Mouse (Mus musculus) hindbrain, embryonic 13.5 days (tissue): ENCODE results near the gene Foxn4. TPM values are rescaled to one million over a fixed set of nuclear protein-coding genes. Genes with fewer than 3 reads are reported as not detected.

Experiments
- ATAC-seq: fragments of 200-750 bp; cut with Nextera tagmentation; 2 replicates; pipeline ENCODE4 v1.8.0; 2017; ENCODE audit warnings: moderate TSS enrichment; ENCODE audit not compliant: low FRiP score
- H3K27ac ChIP-seq: fragments of 300-500 bp; sonication (generic); 2 replicates; pipeline ENCODE4 v1.5.1; 2015; ENCODE audit warnings: inconsistent platforms, mild to moderate bottlenecking, moderate library complexity
- H3K27me3 ChIP-seq: fragments of 300-500 bp; sonication (generic); 2 replicates; pipeline ENCODE4 v1.6.1; 2015; ENCODE audit warnings: mild to moderate bottlenecking, inconsistent platforms
- H3K36me3 ChIP-seq: fragments of 300-500 bp; sonication (generic); 2 replicates; pipeline ENCODE4 v1.6.1; 2015; ENCODE audit warnings: mild to moderate bottlenecking, inconsistent platforms
- H3K4me1 ChIP-seq: fragments of 300-500 bp; sonication (generic); replicated peaks from 2 replicates; pipeline ENCODE4 v1.6.1; 2015; ENCODE audit warnings: inconsistent platforms
- H3K4me2 ChIP-seq: fragments of 300-500 bp; sonication (generic); 2 replicates; pipeline ENCODE4 v1.6.1; 2015; ENCODE audit warnings: inconsistent platforms, mild to moderate bottlenecking, moderate library complexity
- H3K4me3 ChIP-seq: fragments of 300-500 bp; sonication (generic); 2 replicates; pipeline ENCODE4 v1.5.1; 2015; ENCODE audit warnings: mild to moderate bottlenecking, inconsistent platforms
- H3K9ac ChIP-seq: fragments of 300-500 bp; sonication (generic); 2 replicates; pipeline ENCODE4 v1.6.1; 2015; ENCODE audit warnings: mild to moderate bottlenecking, inconsistent platforms
- H3K9me3 ChIP-seq: fragments of 300-500 bp; sonication (generic); 2 replicates; pipeline ENCODE4 v1.6.1; 2016; ENCODE audit warnings: inconsistent platforms
- WGBS: fragments of 180-500 bp; shearing (Covaris S2); methylation state at CpG from one replicate; pipeline ENCODE4 v1.1.7; 2015; 5-methylcytosine and 5-hydroxymethylcytosine counted together
- polyA plus RNA-seq: library from polyadenylated mRNA; unstranded; fragments of >200 nt; fragmentation: Nextera tagmentation; extraction: Ambion mirVana; gene quantifications from 2 replicates; pipeline ENCODE4 v1.2.1, GENCODE M21; 2015

The Foxn4 gene
- polyA plus RNA-seq, 1 experiment from 2014 or later, result 1.0 TPM

DNA sequence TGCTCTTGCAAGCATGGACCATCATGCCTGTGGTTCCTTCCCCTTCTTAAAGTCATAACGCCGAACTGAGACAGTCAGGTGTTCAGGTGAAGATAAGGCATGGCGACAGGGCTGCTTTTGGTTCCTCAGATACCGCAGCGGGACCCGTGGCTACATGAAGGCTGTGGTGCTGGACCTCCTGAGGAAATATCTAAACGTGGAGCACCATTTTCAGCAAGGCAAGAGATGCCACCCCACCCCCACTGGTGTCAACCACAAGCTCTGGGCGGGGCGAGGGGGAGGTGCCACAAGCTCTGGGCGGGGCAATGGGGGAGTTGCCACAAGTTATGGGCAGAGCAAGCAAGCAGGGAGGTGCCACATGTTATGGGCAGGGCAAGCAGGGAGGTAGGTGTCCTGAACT, 60.4 kb downstream of the Foxn4 start:
- WGBS, result 77% methylated on average over 10 of the region's 10 CpGs
- ATAC-seq, result no peak

DNA sequence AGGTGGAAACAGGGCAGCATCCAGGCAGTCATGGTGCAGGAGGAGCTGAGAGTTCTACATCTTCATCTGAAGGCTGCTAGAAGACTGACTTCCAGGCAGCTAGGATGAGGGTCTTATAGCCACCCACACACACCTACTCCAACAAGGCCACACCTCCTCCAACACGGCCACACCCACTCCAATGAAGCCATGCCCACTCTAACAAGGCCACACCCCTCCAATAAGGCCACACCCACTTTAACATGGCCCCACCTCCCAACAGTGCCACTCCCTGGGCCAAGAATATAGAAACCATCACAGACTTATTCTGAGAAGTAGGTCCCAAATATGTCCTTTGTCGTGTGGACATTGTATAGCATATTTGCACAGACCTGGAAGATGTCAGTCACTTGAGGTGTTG, 67.4 kb downstream of the Foxn4 start:
- ATAC-seq, result no peak
- Histone ChIP-seq H3K27ac (no peak overlapping the region), H3K4me1 (no peaks in the 10 kb centered on the region; the same call in 1 of the 2 replicates), H3K4me2 (no peak overlapping the region), H3K9me3 (no peaks in the 10 kb centered on the region), H3K4me3 (no peak overlapping the region), H3K9ac (no peak overlapping the region), H3K27me3 (no peaks in the 10 kb centered on the region), H3K36me3 (no peaks in the 10 kb centered on the region)
- WGBS, result 68% methylated on average over 2 of the region's 2 CpGs

More for the DNA sequence above, 60.4 kb downstream of the Foxn4 start:
- H3K9me3 ChIP-seq, result no peaks in the 10 kb centered on the region
- no peak overlapping the region for H3K9ac ChIP-seq
- H3K4me2 ChIP-seq, result no peak overlapping the region
- H3K4me1 ChIP-seq, result no peaks in the 10 kb centered on the region
- no peak overlapping the region for H3K4me3 ChIP-seq
- H3K27ac ChIP-seq, result no peak overlapping the region
- no peaks in the 10 kb centered on the region for H3K36me3 ChIP-seq
- no peaks in the 10 kb centered on the region for H3K27me3 ChIP-seq

Other genes starting within 250 kb of the Foxn4 start
- 16.2 and 16.8 TPM in 2 replicates for gene Usp30, start 208.3 kb downstream of the Foxn4 start, polyA plus RNA-seq
- 83.2 and 88.7 TPM in 2 replicates for gene Svop, start 182.2 kb downstream of the Foxn4 start, polyA plus RNA-seq
- gene Alkbh2, start 145.6 kb downstream of the Foxn4 start, polyA plus RNA-seq, result 5.4 and 6.3 TPM in 2 replicates
- 10.4 and 11.1 TPM in 2 replicates for gene Ung, start 143.4 kb downstream of the Foxn4 start, polyA plus RNA-seq
- 1.9 and 3.2 TPM in 2 replicates for gene Acacb, start 127.3 kb downstream of the Foxn4 start, polyA plus RNA-seq
- gene Myo1h, start 15.4 kb upstream of the Foxn4 start, polyA plus RNA-seq, result 0.93 and 1.3 TPM in 2 replicates
- 77.7 and 86.5 TPM in 2 replicates for gene Kctd10, start 106.7 kb upstream of the Foxn4 start, polyA plus RNA-seq
- gene Ube3b, start 106.8 kb upstream of the Foxn4 start, polyA plus RNA-seq, result 41.4 and 41.6 TPM in 2 replicates
- 23.6 and 25.7 TPM in 2 replicates for gene Mmab, start 170.3 kb upstream of the Foxn4 start, polyA plus RNA-seq
- gene Mvk, start 170.5 kb upstream of the Foxn4 start, polyA plus RNA-seq, result 50.0 and 54.0 TPM in 2 replicates